Mouse (Mus musculus) limb, embryonic 14.5 days (tissue): ENCODE measurements around the gene Wdr95. TPM values are rescaled to one million over a fixed set of nuclear protein-coding genes. Genes with fewer than 3 reads are reported as not detected.
A peak's percentile ranks its signal among the peaks of the same experiment; 100 is the strongest.

ENCODE experiments used
- ATAC-seq: fragments of 200-750 bp; cut with Nextera tagmentation; 2 replicates; pipeline ENCODE4 v1.8.0; 2017; ENCODE audit warnings: low read depth, moderate number of reproducible peaks, moderate TSS enrichment; ENCODE audit not compliant: low FRiP score
- DNase-seq: peaks from one replicate; pipeline ENCODE4 v3.0.0-alpha.2; 2015; ENCODE audit warnings: low spot score
- H3K27ac ChIP-seq: fragments of 300-500 bp; sonication (generic); replicated peaks from 2 replicates; pipeline ENCODE4 v1.5.1; 2014; ENCODE audit warnings: low read depth, mild to moderate bottlenecking, low read length, moderate library complexity, mixed read lengths
- H3K27me3 ChIP-seq: fragments of 300-500 bp; sonication (generic); 2 replicates; pipeline ENCODE4 v1.6.1; 2014; ENCODE audit warnings: low read length, mixed read lengths; ENCODE audit not compliant: control insufficient read depth, insufficient read depth
- H3K36me3 ChIP-seq: fragments of 300-500 bp; sonication (generic); 2 replicates; pipeline ENCODE4 v1.6.1; 2014; ENCODE audit warnings: mild to moderate bottlenecking, low read length, moderate library complexity, mixed read lengths; ENCODE audit not compliant: control insufficient read depth, insufficient read depth
- H3K4me1 ChIP-seq: fragments of 300-500 bp; sonication (generic); 2 replicates; pipeline ENCODE4 v1.6.1; 2014; ENCODE audit warnings: antibody characterized with exemption, low read length, mixed read lengths; ENCODE audit not compliant: control insufficient read depth, insufficient read depth
- H3K4me2 ChIP-seq: fragments of 300-500 bp; sonication (generic); replicated peaks from 2 replicates; pipeline ENCODE4 v1.6.1; 2014; ENCODE audit warnings: low read depth, mild to moderate bottlenecking, low read length, moderate library complexity; ENCODE audit not compliant: severe bottlenecking
- H3K4me3 ChIP-seq: fragments of 300-500 bp; sonication (generic); replicated peaks from 2 replicates; pipeline ENCODE4 v1.5.1; 2014; ENCODE audit warnings: low read length
- H3K9ac ChIP-seq: fragments of 300-500 bp; sonication (generic); 2 replicates; pipeline ENCODE4 v1.6.1; 2014; ENCODE audit warnings: mild to moderate bottlenecking, low read depth, low read length, moderate library complexity; ENCODE audit not compliant: severe bottlenecking
- H3K9me3 ChIP-seq: fragments of 300-500 bp; sonication (generic); 2 replicates; pipeline ENCODE4 v1.6.1; 2016; ENCODE audit warnings: low read length; ENCODE audit not compliant: control insufficient read depth
- POLR2A ChIP-seq: fragments of 200-500 bp; IDR thresholded peaks from 2 replicates; pipeline ENCODE4 v1.8.0; 2012; ENCODE audit warnings: inconsistent platforms, mild to moderate bottlenecking, moderate library complexity, borderline replicate concordance; ENCODE audit not compliant: insufficient read depth, insufficient read length; ENCODE audit errors: extremely low read depth
- WGBS: fragments of 180-500 bp; shearing (Covaris S2); extraction: QIAGEN DNeasy Blood & Tissue Kit; methylation state at CpG from one replicate; pipeline ENCODE4 v1.1.7; 2014; 5-methylcytosine and 5-hydroxymethylcytosine counted together
- polyA plus RNA-seq, 2 experiments: library from polyadenylated mRNA; depleted of rRNA in 1 of 2; stranded (reverse) in 1 of 2; unstranded in 1 of 2; fragments of >200 nt; fragmentation: Nextera tagmentation in 1 of 2; extraction: Ambion mirVana in 1 of 2; gene quantifications; 2 replicates each; pipeline versions ENCODE4 v1.2.1 to v1.2.3; 2012 to 2014

The Wdr95 gene
- polyA plus RNA-seq, 2 experiments = 0.07 to 0.18 TPM

DNA sequence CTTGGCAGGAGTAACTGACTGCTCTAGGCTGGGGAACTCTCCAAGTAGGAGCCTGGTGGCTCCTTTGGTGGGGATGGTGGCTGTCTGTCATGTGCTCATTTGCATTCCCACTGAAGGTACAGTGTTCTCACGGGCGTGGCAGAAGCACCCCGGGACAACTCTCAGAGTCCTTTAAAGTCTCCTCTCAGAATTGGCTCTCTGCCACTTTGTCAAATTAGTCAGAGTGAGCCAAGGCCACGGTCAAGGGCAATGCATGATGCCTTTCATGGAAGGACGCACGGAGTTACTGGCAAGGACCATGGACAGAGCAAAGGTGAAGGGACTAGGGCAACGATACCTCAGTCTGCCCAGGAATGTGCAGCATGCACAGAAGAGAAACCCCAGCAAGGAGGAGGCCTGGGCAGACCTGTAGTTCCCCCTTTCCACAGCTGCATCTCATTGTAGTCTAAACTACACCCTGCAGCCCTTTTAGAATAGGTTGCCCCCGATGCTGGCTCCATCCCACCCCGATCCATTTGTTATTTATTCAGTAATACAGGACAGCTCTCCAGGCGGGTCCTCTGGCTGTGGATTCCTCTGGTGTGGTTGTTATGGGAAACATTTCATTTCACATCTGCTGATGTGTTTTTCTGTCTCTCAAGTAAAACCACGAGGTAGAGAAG lies 40.0 kb upstream of the Wdr95 start:
- H3K27me3 ChIP-seq = no peaks in the 10 kb centered on the region
- H3K4me1 ChIP-seq = peaks cover 5% of the 10 kb centered on the region
- DNase-seq (peak; percentile 7), ATAC-seq (0 out of 2 replicates have a peak, but pooled peaks have one; percentile 23)
- no peak for TF ChIP-seq POLR2A
- WGBS = 37% methylated on average over 11 of the region's 11 CpGs
- no peaks in the 10 kb centered on the region for H3K9me3 ChIP-seq
- no peak overlapping the region for H3K4me2 ChIP-seq
- no peak overlapping the region for H3K9ac ChIP-seq
- H3K27ac ChIP-seq = no peak overlapping the region
- no peaks in the 10 kb centered on the region for H3K36me3 ChIP-seq
- no peak overlapping the region for H3K4me3 ChIP-seq

DNA sequence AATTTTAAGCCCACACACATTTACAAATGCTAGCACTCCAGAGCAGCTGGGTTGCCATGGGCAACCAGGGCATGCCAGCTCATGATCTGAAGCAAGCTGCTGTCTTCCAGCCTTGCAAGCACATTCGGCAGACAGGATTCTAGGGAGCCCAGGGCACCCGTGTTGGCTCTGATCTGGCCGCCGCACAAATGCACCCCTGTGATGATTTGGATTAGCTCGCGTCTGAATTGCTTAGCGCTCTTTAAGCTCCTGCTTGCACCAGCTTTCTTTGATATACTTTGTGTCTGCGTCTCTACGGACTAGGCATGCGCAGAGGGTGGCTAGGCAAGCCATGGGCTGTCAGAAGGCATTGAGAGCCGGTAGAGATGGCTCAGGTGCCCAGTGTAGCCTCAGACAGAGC lies 39.3 kb upstream of the Wdr95 start:
- Histone ChIP-seq H3K9ac (no peak overlapping the region), H3K27me3 (no peaks in the 10 kb centered on the region), H3K4me3 (no peak overlapping the region), H3K27ac (no peak overlapping the region), H3K4me1 (peaks cover 5% of the 10 kb centered on the region), H3K36me3 (no peaks in the 10 kb centered on the region), H3K4me2 (no peak overlapping the region), H3K9me3 (no peaks in the 10 kb centered on the region)
- DNase-seq (peak; percentile 17), ATAC-seq (0 out of 2 replicates have a peak, but pooled peaks have one; percentile 30)
- WGBS = 53% methylated on average over 11 of the region's 11 CpGs
- no peak for TF ChIP-seq POLR2A

DNA sequence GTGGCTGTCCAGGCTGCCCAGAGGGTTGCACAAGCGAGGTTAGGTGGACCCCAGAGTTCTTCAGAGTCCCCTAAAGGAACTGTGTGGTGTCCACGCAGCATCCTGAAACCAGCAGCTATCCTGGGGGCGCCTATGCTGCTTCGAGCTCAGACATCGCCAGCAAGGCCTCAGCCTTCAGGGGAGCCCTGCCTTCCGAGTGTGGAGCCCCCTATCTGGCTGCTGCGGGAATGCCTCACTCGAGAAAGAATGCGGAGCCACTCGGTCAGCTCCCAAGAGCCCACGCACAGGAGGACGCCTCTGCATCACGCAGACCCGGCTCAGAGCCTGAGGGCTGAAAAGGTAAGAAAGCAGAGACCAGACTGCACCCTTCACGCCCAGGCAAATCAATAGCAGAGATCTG lies 38.2 kb upstream of the Wdr95 start:
- H3K27me3 ChIP-seq = no peaks in the 10 kb centered on the region
- H3K4me1 ChIP-seq = peaks cover 5% of the 10 kb centered on the region
- no peak overlapping the region for H3K4me3 ChIP-seq
- H3K27ac ChIP-seq = no peak overlapping the region
- WGBS = 75% methylated on average over 15 of the region's 15 CpGs
- H3K9me3 ChIP-seq = no peaks in the 10 kb centered on the region
- H3K36me3 ChIP-seq = no peaks in the 10 kb centered on the region
- no peak for DNase-seq
- H3K9ac ChIP-seq = no peak overlapping the region
- no peak for ATAC-seq
- no peak overlapping the region for H3K4me2 ChIP-seq
- no peak for TF ChIP-seq POLR2A

DNA sequence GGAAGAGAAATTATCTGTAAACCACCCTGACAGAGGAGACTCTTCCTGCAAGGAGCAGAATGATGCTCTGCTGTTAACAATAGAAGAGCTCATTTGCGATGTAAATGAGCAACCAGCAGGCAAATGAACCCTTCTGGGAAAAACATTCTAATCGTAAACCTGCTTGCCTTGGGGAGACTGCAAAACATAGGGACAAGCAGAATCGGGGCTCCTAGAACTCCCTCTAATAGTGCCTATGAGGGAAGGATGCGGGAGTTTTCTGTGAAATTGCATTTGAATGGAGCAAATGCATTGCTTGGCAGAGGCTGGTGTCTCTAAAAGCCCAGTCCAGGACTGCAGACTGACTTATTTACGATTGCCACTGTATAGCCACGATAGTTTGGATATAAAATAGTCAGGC lies 32.8 kb upstream of the Wdr95 start:
- Histone ChIP-seq H3K9me3 (no peaks in the 10 kb centered on the region), H3K4me1 (0 out of 2 replicates have a peak, but pooled peaks cover 2% of the 10 kb centered on the region), H3K27ac (no peak overlapping the region), H3K4me3 (no peak overlapping the region), H3K36me3 (no peaks in the 10 kb centered on the region), H3K4me2 (no peak overlapping the region), H3K9ac (no peak overlapping the region), H3K27me3 (no peaks in the 10 kb centered on the region)
- ATAC-seq (no peak), DNase-seq (no peak)
- TF ChIP-seq POLR2A = no peak
- 31% methylated on average over 6 of the region's 6 CpGs for WGBS

DNA sequence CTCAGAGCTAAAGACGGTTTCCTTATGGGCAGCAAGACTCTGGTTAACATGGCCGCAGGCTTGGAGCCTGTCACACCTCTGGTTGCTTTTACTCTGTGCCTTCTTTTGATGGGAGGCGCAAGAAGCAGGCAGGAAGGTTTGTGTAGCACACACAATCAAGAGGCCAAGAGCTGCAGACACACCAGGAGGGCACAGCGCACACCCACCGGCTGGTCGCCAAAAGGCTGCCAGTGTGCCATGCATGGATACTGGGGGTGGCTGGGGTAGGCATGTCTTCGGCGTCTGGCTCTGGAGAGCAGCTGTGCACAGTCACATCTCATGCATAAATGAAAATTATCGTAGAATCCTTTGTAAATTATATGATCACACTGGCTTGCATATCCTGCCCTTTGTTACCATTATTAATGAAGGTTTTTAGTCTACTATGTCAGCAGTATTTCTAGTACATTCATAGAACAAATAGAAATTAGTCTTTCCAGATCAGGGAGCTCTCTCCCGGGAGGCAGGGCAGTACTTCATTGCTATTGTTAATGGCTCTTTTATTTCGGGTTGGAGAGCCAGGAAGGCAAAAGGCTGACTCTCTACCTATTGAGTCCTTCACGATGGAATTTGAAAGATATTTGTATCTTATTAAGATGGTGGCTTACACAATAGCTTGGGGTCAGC lies 31.9 kb upstream of the Wdr95 start:
- DNase-seq = no peak
- H3K4me2 ChIP-seq = no peak overlapping the region
- 0 out of 2 replicates have a peak, but pooled peaks cover 2% of the 10 kb centered on the region for H3K4me1 ChIP-seq
- H3K9ac ChIP-seq = no peak overlapping the region
- TF ChIP-seq POLR2A = no peak
- H3K36me3 ChIP-seq = no peaks in the 10 kb centered on the region
- no peak overlapping the region for H3K27ac ChIP-seq
- H3K9me3 ChIP-seq = no peaks in the 10 kb centered on the region
- H3K4me3 ChIP-seq = no peak overlapping the region
- 62% methylated on average over 12 of the region's 12 CpGs for WGBS
- no peaks in the 10 kb centered on the region for H3K27me3 ChIP-seq
- ATAC-seq = no peak
